Mouse (Mus musculus) MEL (cell line): ENCODE results near the gene Hook2. TPM values are rescaled to one million over a fixed set of nuclear protein-coding genes. Genes with fewer than 3 reads are reported as not detected.

Source experiments
- DNase-seq: peaks from one replicate; pipeline ENCODE4 v3.0.0; 2011; ENCODE audit warnings: low read depth, low spot score
- H3K27ac ChIP-seq: 2 replicates; pipeline ENCODE4 v1.5.1; 2012; ENCODE audit warnings: low read depth, mild to moderate bottlenecking, control low read depth, low read length, moderate library complexity; ENCODE audit not compliant: control insufficient read depth
- H3K27me3 ChIP-seq, 2 experiments: fragments of 150-350 bp in 1 of 2; sonication (generic) in 1 of 2; 2 replicates each; pipeline ENCODE4 v1.6.1; 2012; ENCODE audit warnings: low read length in 2 of 2, mild to moderate bottlenecking in 2 of 2, improper control_type of control experiment in 1 of 2, moderate library complexity in 1 of 2; ENCODE audit not compliant: insufficient read depth in 2 of 2, control insufficient read depth in 1 of 2
- H3K36me3 ChIP-seq, 2 experiments: 2 replicates each; pipeline ENCODE4 v1.6.1; 2012 to 2014; ENCODE audit warnings: low read length in 2 of 2, improper control_type of control experiment in 1 of 2, inconsistent platforms in 1 of 2, mild to moderate bottlenecking in 1 of 2; ENCODE audit not compliant: insufficient read depth in 2 of 2, control insufficient read depth in 1 of 2
- H3K4me1 ChIP-seq, 2 experiments: fragments of 150-350 bp in 1 of 2; sonication (generic) in 1 of 2; 2 replicates each; pipeline ENCODE4 v1.6.1; 2012; ENCODE audit warnings: low read length in 2 of 2, improper control_type of control experiment in 1 of 2, mild to moderate bottlenecking in 1 of 2; ENCODE audit not compliant: insufficient read depth in 2 of 2, control insufficient read depth in 1 of 2
- H3K4me3 ChIP-seq, 2 experiments: fragments of 150-350 bp in 1 of 2; sonication (generic) in 1 of 2; 2 replicates each; pipeline ENCODE4 v1.5.1; 2012; ENCODE audit warnings: low read depth in 2 of 2, low read length in 2 of 2, mild to moderate bottlenecking in 2 of 2, moderate library complexity in 2 of 2, control low read depth in 1 of 2, improper control_type of control experiment in 1 of 2; ENCODE audit not compliant: control insufficient read depth in 1 of 2, insufficient read depth in 1 of 2
- H3K79me2 ChIP-seq: 2 replicates; pipeline ENCODE4 v1.6.1; 2012; ENCODE audit warnings: mild to moderate bottlenecking, low read length, moderate library complexity; ENCODE audit not compliant: control insufficient read depth, poor library complexity, insufficient read depth
- H3K9ac ChIP-seq: 2 replicates; pipeline ENCODE4 v1.6.1; 2012; ENCODE audit warnings: low read depth, mild to moderate bottlenecking, control low read depth, low read length, moderate library complexity; ENCODE audit not compliant: control insufficient read depth, poor library complexity, severe bottlenecking
- H3K9me3 ChIP-seq: fragments of 150-350 bp; sonication (generic); replicated peaks from 2 replicates; pipeline ENCODE4 v1.6.1; 2012; ENCODE audit warnings: mild to moderate bottlenecking, low read length, improper control_type of control experiment, moderate library complexity; ENCODE audit not compliant: insufficient read depth
- CHD1 ChIP-seq: IDR thresholded peaks from 2 replicates; pipeline ENCODE4 v1.6.1; 2012; ENCODE audit warnings: low read depth, mild to moderate bottlenecking, inconsistent platforms, low read length, improper control_type of control experiment
- ELF1 ChIP-seq: IDR thresholded peaks from 2 replicates; pipeline ENCODE4 v1.6.1; 2014; ENCODE audit warnings: low read depth, mild to moderate bottlenecking, inconsistent platforms, low read length, improper control_type of control experiment, moderate library complexity
- EP300 ChIP-seq, 2 experiments: IDR thresholded peaks; 2 replicates each; pipeline ENCODE4 v1.6.1; 2011; ENCODE audit warnings: improper control_type of control experiment in 2 of 2, low read length in 2 of 2, low read depth in 1 of 2, mild to moderate bottlenecking in 1 of 2
- ETS1 ChIP-seq: IDR thresholded peaks from 2 replicates; pipeline ENCODE4 v1.6.1; 2012; ENCODE audit warnings: low read depth, mild to moderate bottlenecking, inconsistent platforms, low read length, improper control_type of control experiment, moderate library complexity
- GATA1 ChIP-seq: IDR thresholded peaks from 2 replicates; pipeline ENCODE4 v1.6.1; 2011; ENCODE audit warnings: low read depth, low read length, improper control_type of control experiment
- HCFC1 ChIP-seq: IDR thresholded peaks from 2 replicates; pipeline ENCODE4 v1.6.1; 2012; ENCODE audit warnings: low read depth, mild to moderate bottlenecking, inconsistent platforms, low read length, improper control_type of control experiment, moderate library complexity
- JUND ChIP-seq: IDR thresholded peaks from 2 replicates; pipeline ENCODE4 v1.6.1; 2011; ENCODE audit warnings: low read depth, mild to moderate bottlenecking, improper control_type of control experiment, low read length
- KAT2A ChIP-seq: conservative IDR thresholded peaks from 2 replicates; pipeline ENCODE4 v1.6.1; 2012; ENCODE audit warnings: low read depth, low read length, improper control_type of control experiment, inconsistent platforms
- MAFK ChIP-seq: IDR thresholded peaks from 2 replicates; pipeline ENCODE4 v1.6.1; 2011; ENCODE audit warnings: low read depth, mild to moderate bottlenecking, low read length, improper control_type of control experiment, borderline replicate concordance
- MAX ChIP-seq: IDR thresholded peaks from 2 replicates; pipeline ENCODE4 v1.6.1; 2011; ENCODE audit warnings: low read length, improper control_type of control experiment
- MEF2A ChIP-seq: IDR thresholded peaks from 2 replicates; pipeline ENCODE4 v1.6.1; 2014; ENCODE audit warnings: low read depth, mild to moderate bottlenecking, inconsistent platforms, low read length, improper control_type of control experiment; ENCODE audit not compliant: poor library complexity, insufficient replicate concordance, severe bottlenecking; ENCODE audit errors: extremely low read depth
- MXI1 ChIP-seq: IDR thresholded peaks from 2 replicates; pipeline ENCODE4 v1.6.1; 2011; ENCODE audit warnings: mild to moderate bottlenecking, low read depth, low read length, improper control_type of control experiment
- MYB ChIP-seq: IDR thresholded peaks from 2 replicates; pipeline ENCODE4 v1.6.1; 2011; ENCODE audit warnings: mild to moderate bottlenecking, low read depth, low read length, improper control_type of control experiment
- NELFE ChIP-seq: IDR thresholded peaks from 2 replicates; pipeline ENCODE4 v1.6.1; 2011; ENCODE audit warnings: low read depth, low read length, improper control_type of control experiment
- POLR2A ChIP-seq, 2 experiments: IDR thresholded peaks; 2 replicates each; pipeline ENCODE4 v1.6.1; 2011 to 2012; ENCODE audit warnings: low read length in 2 of 2, mild to moderate bottlenecking in 2 of 2, control low read depth in 1 of 2, improper control_type of control experiment in 1 of 2, low read depth in 1 of 2, moderate library complexity in 1 of 2; ENCODE audit not compliant: control insufficient read depth in 1 of 2, insufficient read depth in 1 of 2, poor library complexity in 1 of 2
- POLR2AphosphoS2 ChIP-seq: IDR thresholded peaks from 2 replicates; pipeline ENCODE4 v1.6.1; 2011; ENCODE audit warnings: low read length, improper control_type of control experiment
- POLR2AphosphoS5 ChIP-seq: IDR thresholded peaks from 2 replicates; pipeline ENCODE4 v1.6.1; 2012; ENCODE audit warnings: low read depth, borderline replicate concordance, mild to moderate bottlenecking, inconsistent platforms, low read length, moderate library complexity, mixed read lengths
- RAD21 ChIP-seq: IDR thresholded peaks from 2 replicates; pipeline ENCODE4 v1.6.1; 2011; ENCODE audit warnings: mild to moderate bottlenecking, low read depth, low read length, improper control_type of control experiment
- RCOR1 ChIP-seq: IDR thresholded peaks from 2 replicates; pipeline ENCODE4 v1.6.1; 2012; ENCODE audit warnings: low read depth, mild to moderate bottlenecking, inconsistent platforms, low read length, improper control_type of control experiment
- SIN3A ChIP-seq: IDR thresholded peaks from 2 replicates; pipeline ENCODE4 v1.6.1; 2012; ENCODE audit warnings: low read length, improper control_type of control experiment, inconsistent platforms
- SMC3 ChIP-seq: IDR thresholded peaks from 2 replicates; pipeline ENCODE4 v1.6.1; 2011; ENCODE audit warnings: low read depth, low read length, improper control_type of control experiment
- TBP ChIP-seq: IDR thresholded peaks from 2 replicates; pipeline ENCODE4 v1.8.0; 2011; ENCODE audit warnings: low read depth, low read length, improper control_type of control experiment
- UBTF ChIP-seq: IDR thresholded peaks from 2 replicates; pipeline ENCODE4 v1.6.1; 2012; ENCODE audit warnings: low read depth, mild to moderate bottlenecking, inconsistent platforms, low read length, improper control_type of control experiment, moderate library complexity, borderline replicate concordance; ENCODE audit not compliant: insufficient read depth
- USF1 ChIP-seq: IDR thresholded peaks from 2 replicates; pipeline ENCODE4 v1.6.1; 2014; ENCODE audit warnings: low read depth, mild to moderate bottlenecking, inconsistent platforms, low read length, improper control_type of control experiment, moderate library complexity
- USF2 ChIP-seq, 2 experiments: IDR thresholded peaks; 2 replicates each; pipeline ENCODE4 v1.6.1; 2011 to 2012; ENCODE audit warnings: improper control_type of control experiment in 2 of 2, low read length in 2 of 2, borderline replicate concordance in 1 of 2, inconsistent platforms in 1 of 2, low read depth in 1 of 2, mild to moderate bottlenecking in 1 of 2; ENCODE audit not compliant: insufficient read depth in 1 of 2
- ZKSCAN1 ChIP-seq: IDR thresholded peaks from 2 replicates; pipeline ENCODE4 v1.6.1; 2012; ENCODE audit warnings: low read depth, mild to moderate bottlenecking, inconsistent platforms, low read length, improper control_type of control experiment, moderate library complexity
- ZMIZ1 ChIP-seq: IDR thresholded peaks from 2 replicates; pipeline ENCODE4 v1.6.1; 2012; ENCODE audit warnings: low read depth, mild to moderate bottlenecking, inconsistent platforms, low read length, improper control_type of control experiment, moderate library complexity
- polyA plus RNA-seq, 2 experiments: library from polyadenylated mRNA; stranded (reverse) in 1 of 2; unstranded in 1 of 2; fragments of >175 nt in 1 of 2; fragments of >200 nt in 1 of 2; gene quantifications; 2 replicates each; pipeline versions ENCODE4 v1.2.1 to v1.2.4; 2012; ENCODE audit warnings: low replicate concordance in 2 of 2, low read depth in 1 of 2; ENCODE audit not compliant: insufficient read length in 2 of 2, insufficient read depth in 1 of 2, missing spikeins in 1 of 2
- total RNA-seq: library from RNA; depleted of rRNA; stranded (reverse); fragments of 300-350 nt; gene quantifications from 2 replicates; pipeline ENCODE4 v1.2.3, GENCODE M21; 2012

Gene Hook2
- total and polyA plus RNA-seq, 3 experiments = 10.5 to 17.5 TPM; not detected in 1

DNA sequence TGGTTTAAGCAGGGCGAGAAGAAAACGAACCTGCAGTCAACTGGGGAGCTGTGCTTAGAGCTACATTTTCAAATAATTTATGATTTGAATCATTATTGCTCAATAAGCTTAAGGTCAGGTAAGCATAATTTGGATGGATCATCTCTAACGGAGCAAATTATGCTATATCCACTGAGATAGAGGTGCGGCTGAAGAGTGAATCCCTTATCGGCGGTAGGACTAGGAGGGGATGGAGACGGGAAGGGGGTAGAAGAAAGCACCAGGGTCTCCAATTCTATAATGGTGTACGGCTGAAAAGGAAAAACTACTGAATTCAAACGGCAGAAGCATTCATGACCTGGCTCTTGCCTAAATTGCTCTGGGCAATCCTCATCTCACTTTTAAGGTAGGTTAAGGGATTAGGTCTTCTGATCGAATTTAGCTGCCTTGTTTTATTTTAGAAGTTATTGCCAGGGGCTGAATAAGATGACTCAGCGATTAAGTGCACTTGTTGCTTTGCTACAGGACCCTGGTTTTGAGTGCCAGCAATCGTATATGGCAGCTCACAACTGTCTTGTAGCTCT is 44.8 kb downstream of the Hook2 start:
- H3K9me3 ChIP-seq = no peaks in the 10 kb centered on the region
- H3K36me3 ChIP-seq = peaks cover 8 to 22% of the 10 kb centered on the region in 2 experiments
- H3K4me1 ChIP-seq = peaks cover 3 to 9% of the 10 kb centered on the region in 2 experiments
- no peaks in the 10 kb centered on the region for H3K27me3 ChIP-seq
- H3K9ac ChIP-seq = peak overlapping the region; percentile 96
- peaks cover 38% of the 10 kb centered on the region for H3K79me2 ChIP-seq
- no peak for TF ChIP-seq ELF1
- no peak for TF ChIP-seq NELFE
- peak; percentile 83; the same call in 1 of the 2 replicates for TF ChIP-seq MAFK
- no peak for TF ChIP-seq KAT2A
- no peak for TF ChIP-seq USF1
- peak in 1 of 2 experiments; percentile 25; a peak in 1 of 4 replicates for TF ChIP-seq POLR2A (IDR thresholded peaks at IDR 0.05; ENCODE audit: control insufficient read depth in 1 of 2, insufficient read depth in 1 of 2, low read depth in 1 of 2, low read length in 2 of 2, poor library complexity in 1 of 2)
- no peak for TF ChIP-seq POLR2AphosphoS5
- no peak for TF ChIP-seq EP300 (IDR thresholded peaks at IDR 0.05; ENCODE audit: low read depth in 1 of 2, low read length in 2 of 2)
- TF ChIP-seq MYB = no peak
- TF ChIP-seq, all 39 proteins: peak for 2
- DNase-seq = no peak
- peak overlapping the region; percentile 97 for H3K27ac ChIP-seq
- H3K4me3 ChIP-seq = peak overlapping the region; percentile 65 to 88

DNA sequence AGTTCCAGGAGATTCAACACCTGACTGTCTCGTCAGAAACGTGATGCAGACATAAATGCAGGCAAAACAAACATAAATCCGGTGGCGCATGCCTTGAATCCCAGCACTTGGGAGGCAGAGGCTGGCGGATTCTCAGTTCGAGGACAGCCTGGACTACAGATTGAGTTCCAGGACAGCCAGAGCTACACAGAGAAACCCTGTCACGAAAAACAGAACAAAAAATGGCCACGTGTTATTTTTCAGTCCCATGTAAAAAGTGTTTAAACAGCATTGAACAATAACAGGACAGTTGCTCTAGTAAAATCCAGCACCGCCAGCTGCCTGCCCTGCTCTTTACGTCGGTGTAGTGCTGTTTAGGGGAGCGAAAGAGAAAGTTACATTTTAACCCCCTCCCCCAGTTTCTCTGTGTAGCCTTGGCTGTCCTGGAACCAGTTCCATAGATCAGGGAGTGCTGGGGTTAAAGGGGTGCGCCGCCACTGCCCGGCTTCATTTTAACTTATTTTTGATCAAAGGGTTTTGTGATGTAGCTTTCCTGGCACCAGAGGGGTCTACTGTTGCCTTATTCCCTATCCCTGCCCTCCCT is 45.4 kb downstream of the Hook2 start:
- Histone ChIP-seq H3K27ac (peak overlapping the region; percentile 97), H3K9ac (peak overlapping the region; percentile 96), H3K79me2 (peaks cover 44% of the 10 kb centered on the region), H3K27me3 (no peaks in the 10 kb centered on the region), H3K4me3 (peak overlapping the region; percentile 65 to 88), H3K9me3 (no peaks in the 10 kb centered on the region)
- DNase-seq = peak; percentile 77
- TF ChIP-seq POLR2AphosphoS5 (0 out of 2 replicates have a peak, but pooled peaks have one; percentile 23), GATA1 (no peak), SIN3A (peak; percentile 47; the same call in 1 of the 2 replicates), ETS1 (no peak), POLR2A (IDR thresholded peaks at IDR 0.05; ENCODE audit: control insufficient read depth in 1 of 2, insufficient read depth in 1 of 2, low read depth in 1 of 2, low read length in 2 of 2, poor library complexity in 1 of 2) (no peak; a peak in 1 of 4 replicates), CHD1 (no peak), ZKSCAN1 (peak; percentile 35; the same call in 1 of the 2 replicates), RCOR1 (no peak; the same call in 1 of the 2 replicates), POLR2AphosphoS2 (peak; percentile 42), JUND (no peak), USF1 (peak; percentile 62), USF2 (IDR thresholded peaks at IDR 0.05; ENCODE audit: borderline replicate concordance in 1 of 2, insufficient read depth in 1 of 2, low read depth in 1 of 2, low read length in 2 of 2) (no peak), SMC3 (no peak), MEF2A (no peak), RAD21 (no peak), MXI1 (peak; percentile 81), HCFC1 (no peak), ZMIZ1 (no peak; the same call in 1 of the 2 replicates), UBTF (no peak), KAT2A (no peak), MYB (no peak), TBP (peak; percentile 80), MAX (peak; percentile 85)
- TF ChIP-seq, all 39 proteins: peak for 8
- Histone ChIP-seq H3K36me3 (peaks cover 5 to 25% of the 10 kb centered on the region in 2 experiments), H3K4me1 (peaks cover 3 to 13% of the 10 kb centered on the region in 2 experiments)
